Mouse (Mus musculus): ENCODE results near the gene Guca1a.

DNA sequence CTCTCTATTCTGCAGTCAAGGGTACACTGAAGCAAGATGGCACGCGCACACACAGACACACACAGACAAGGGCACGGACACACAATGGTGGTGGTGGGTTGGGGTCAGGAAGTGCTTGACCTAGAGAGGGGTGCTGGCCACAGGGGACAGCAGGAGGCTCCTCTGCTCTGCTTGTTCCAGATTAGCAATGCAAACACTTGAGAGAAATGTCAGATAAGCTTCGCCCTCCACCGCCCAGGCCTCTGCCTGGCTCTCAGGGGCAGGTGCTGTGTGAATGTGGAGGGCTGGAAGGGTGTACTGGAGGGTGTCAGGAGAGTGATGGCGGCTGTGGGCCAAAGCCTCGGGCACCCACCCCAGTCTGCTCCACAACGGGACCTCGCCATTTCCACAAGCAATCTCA, 45.6 kb upstream of the Guca1a start:
- no peak for TF ChIP-seq POLR2A (IDR thresholded peaks at IDR 0.05; ENCODE audit: low read depth, low read length)
- no peak for TF ChIP-seq E2F4 (IDR thresholded peaks at IDR 0.05; ENCODE audit: insufficient replicate concordance, low read depth, low read length)
